Mouse (Mus musculus): ENCODE results near the gene Arl4d.
A peak's percentile ranks its signal among the peaks of the same experiment; 100 is the strongest.

Gene Arl4d

DNA sequence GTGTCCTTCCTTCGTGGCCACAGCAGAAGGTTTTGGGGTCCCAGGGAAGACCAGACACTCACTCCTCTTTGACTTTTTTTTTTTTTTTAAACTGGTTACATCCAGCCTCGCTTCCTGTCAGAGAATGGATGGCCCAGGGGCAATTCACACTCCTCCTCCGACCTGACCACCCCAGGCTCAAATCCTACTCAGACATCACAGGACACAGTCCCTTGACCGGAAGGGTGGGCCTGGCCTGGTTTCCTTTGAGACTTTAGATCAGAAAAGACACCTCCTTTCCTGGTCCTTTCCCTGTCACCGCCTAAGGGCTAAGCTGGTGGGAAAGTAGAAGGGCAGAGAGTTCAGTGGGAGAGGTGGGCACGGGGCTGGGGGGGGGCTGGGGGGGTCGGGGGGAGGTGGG lies 14.6 kb downstream of the Arl4d start:
- DNase-seq: no peak

DNA sequence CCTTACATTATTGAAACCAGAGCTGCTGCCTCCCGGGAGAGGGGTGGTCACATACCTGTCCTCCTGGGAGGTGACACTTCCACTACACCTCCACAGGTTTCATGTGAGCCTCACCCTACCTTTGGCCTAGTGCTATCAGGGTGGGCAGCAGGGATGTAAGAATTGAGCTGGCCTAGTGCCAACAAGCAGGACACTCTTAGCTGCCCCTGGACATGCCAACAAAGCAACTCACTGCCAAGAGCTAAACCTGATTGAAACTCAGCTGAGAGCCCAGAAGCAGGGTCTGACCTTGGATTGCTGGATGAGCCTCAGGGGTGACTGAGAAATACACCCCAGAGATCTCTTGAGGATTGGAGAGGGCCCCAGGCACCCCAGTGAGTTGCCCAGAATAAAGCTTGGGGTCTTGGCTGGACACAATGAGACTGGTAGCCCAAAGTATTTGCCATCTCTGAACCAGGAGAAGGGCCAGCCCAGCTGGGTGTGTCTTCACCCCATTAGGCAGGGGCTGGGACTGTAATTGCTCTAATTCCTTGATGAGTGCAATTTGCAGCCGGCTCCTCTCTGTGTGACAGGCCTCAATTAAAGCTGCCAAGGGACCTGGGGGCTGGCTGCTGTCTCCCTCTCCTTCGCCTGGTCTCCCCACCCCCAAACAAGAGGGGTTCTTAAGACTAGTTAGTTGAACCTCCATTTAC lies 15.4 kb downstream of the Arl4d start:
- DNase-seq: no peak

DNA sequence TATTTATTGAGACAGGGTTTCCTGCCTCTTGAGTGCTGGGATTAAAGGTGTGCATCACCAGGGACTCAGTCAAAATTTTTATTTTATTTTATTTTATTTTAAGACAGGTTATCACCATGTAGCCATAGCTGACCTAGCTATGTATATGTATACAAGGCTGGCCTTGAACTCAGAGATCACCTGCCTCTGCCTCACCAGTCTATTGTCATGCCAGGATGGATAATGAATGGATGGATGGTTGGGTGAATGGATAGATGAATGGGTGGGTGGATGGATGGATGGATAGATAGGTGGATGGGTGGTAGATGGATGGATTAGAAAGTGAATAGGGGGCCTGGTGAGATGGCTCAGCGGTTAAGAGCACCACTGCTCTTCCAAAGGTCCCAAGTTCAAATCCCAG lies 16.6 kb downstream of the Arl4d start:
- no peak for DNase-seq

DNA sequence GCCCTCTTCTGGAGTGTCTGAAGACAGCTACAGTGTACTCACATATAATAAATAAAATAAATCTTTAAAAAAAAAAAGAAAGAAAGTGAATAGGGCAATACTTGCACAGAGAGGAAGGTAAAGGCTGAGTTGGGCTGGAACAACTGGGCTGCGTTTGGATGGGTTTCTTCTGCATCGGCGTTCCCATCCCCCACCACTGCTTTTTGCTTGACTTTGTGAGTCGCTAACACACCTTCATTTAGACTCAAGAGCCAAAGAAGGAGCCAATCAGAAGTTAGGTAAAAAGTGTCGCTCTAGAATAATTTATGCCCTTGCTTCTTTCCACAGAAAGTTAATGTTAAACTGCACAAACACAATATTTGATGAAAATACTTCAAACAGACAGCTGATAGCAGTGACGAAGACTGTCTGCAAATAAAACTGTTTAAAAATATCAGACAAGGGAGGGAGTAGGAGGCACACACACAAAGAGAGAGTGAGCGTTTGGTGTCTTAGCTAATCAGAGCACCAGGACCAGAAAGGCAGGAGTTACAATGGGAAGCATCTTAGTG lies 17.1 kb downstream of the Arl4d start:
- DNase-seq: no peak

DNA sequence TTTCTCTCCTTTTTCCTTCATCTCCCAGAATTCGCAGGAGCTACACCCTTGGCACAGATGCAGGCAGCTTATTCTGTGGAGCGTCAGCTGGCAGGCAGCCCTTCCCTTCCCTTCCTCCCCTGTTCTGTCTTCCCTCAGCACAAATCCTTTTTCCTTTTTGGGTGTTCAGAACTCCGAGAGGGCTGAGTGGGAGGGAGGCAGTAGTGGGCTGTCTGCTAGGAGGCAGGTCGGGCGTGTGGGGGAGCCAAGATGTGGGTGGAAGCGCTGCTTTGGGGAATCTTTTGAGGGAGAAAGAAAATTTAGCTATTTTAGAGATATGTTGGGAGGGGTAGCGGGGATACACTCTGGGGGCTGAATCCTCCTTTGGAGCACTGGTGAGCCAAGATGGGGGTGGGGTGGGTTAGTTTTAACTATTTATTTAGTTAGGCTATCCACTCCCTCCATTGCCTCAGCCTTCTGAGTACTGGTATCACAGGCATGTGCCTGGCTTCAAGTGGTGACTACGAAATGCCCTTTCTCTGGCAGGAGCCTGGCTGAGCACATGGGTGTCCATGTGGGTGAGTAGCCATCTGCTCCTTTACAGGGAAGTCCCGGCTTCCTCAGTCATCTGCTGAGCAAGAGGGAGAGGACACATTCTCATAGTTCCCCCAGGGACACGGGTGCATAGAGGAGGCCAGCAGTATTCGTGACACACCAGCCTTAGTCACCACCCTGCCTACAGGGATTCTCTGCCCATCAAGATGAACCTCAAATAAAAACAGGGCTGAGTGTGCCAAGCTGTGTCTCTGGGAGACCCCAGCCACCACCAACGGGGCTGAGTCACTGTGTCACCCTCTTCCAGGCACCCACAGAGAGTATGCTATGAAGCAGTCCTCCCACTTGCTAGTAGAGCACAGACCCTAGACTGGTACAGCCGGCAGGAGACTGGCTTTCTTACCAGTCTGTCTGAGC lies 22.3 kb downstream of the Arl4d start:
- no peak for DNase-seq

DNA sequence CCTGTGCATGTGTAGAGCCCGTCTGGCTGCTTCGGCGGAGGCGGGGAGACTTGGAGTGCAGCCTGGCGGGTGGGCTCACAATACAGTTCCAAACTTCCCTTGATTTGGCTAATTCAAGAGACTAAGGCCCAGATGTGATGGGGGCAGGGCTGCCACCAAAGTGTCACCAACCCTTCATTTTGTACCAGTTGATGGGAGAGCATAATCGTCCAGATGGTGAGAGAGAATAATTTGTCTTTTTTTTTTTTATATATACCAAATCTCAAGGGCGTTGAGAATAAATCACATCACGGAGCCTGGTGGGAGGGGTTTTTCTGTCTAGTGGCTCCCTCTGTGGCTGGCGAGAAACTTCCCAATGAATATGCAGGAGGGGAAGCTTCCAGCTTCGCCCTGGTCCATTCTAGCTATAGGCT lies 24.4 kb downstream of the Arl4d start:
- DNase-seq: no peak

DNA sequence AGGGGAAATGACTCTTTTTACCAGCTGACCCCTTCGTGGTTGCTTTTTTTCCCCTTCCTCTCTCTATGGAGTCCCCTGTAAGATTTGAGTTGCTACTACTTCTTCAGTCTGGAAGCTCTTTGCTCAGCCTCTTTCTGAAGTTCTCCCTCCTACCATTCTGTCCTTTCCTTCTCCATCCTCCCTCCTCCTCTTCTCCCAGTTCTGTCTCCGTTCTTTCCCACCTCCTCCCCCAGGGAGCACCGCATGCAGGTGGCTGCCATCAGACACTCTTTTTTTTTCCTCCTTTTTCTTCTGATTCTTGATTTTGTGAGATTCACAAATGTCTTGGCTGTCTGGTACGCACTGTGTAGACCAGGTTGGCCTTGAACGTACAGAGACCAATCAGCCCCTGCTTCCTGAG lies 25.0 kb downstream of the Arl4d start:
- DNase-seq: no peak

DNA sequence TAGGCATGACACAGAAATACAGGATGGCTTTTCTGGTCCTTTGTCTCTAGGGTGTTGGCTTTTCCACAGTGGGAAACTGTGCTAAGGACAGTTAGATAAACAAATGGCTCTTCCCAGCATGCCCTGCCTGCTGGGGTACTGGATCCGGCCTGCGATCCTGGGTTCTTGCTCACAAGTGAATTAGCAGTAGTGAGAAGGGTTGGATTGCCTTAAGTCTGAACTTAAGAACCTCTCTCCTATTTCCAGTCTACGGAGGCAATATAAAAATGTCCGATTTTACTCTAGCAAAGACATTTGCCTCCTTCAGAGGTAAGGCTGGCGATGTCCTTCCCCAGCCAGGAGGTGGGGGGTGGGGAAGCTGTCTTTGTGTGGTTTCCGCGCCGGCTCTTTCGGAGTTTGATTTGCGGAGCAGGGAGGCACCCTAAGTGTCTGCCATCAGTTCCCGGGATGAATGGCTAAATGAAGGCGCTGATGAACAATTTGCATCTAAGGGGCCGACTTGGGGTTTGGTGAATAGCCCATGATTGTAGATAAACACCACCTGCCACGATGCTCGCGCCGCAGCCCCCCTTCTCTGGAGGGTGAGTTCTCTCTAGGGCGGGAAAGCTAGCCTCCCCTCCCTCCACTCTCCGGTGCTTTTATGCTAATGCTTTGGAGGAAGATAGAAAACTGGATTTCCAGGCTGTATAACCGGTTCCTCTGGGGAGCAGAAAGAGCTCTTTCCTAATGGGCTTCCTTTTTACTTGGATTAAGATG lies 30.7 kb downstream of the Arl4d start:
- peak in 1 of 2 experiments; percentile 17 for DNase-seq

DNA sequence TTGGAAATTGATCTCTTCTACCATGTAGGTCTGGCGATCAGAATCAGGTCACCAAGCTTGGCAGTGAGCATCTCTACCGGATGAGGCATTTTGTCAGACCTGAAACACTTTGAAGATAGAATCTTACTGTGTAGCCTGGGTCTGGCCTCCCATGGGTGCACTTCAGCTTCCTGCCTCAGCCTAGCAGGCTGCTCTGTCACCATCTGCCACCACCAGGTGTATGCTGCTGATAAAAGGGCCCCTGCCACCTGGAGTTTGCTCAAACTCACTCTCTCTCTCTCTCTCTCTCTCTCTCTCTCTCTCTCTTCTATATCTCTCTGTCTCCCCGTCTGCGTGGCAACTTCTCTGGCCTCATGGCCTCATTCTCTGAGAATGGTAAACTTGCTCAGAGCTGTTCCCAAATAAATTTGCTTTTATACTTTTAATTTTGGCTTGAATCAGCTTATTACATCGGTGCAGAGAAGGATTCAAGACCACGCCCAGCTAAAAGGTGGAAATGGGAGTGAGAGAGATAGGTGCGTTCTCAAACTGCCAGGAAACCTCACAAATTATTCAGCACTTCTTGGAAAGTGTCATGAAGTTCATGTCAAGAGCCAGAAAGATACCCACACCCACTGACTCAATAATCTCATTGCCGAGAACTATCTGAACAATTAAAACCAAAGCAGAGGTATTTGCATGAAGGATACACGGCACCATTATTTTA lies 32.0 kb downstream of the Arl4d start:
- DNase-seq: peak; percentile 61 to 75

DNA sequence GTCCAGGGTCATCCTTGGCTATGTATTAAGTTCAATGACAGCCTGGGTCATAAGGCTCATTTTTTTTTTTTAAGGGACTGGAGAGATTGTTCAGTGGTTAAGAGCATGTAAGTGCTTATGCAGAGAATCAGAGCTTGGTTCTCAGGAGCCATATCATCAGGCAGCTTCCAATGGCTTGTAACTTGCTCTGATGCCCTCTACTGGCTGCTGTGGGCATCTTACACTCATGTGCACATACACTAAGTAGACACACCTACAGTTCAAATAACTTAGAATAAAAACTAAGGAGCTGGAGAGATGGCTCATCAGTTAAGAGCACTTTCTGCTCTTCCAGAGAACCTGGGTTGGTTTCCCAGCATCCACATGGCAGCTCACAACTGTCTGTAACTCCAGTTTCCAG lies 32.8 kb downstream of the Arl4d start:
- no peak for DNase-seq

DNA sequence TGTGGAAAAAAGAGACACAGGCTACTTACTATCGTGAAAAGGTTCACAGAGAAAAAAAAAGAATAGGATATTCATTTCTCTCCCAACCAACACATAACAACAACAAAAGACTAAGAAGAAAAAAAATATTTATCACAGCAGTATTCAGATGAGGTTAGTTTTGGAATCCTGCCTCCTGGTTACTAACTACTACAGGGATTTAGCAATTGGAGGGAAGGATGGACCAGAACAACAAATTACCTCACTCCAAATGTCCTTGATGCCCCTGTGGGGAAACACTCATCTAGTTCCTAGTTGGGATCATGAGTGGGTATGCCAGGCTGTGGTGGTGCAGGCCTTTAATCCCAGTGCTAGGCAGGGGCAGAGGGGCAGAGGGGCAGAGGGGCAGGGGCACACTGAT lies 34.2 kb downstream of the Arl4d start:
- DNase-seq: no peak

DNA sequence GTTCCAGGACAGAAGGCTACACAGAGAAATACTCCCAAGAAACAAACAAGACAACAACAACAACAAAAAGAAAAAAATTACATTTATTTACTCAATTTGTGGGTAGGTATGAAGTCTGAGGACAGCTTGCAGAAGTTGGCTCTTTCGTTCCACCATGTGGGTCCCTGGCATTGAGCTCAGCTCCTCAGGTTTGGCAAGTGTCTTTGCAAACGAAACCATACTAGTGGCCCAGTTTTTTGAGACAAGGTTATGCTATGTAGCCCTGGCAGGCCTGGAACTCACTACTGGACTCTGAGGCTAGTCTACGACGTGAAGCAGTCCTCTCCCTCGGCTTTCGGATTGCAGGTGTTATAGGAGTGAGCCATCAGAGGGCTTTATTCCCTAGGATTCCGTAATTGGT lies 34.6 kb downstream of the Arl4d start:
- no peak for DNase-seq

DNA sequence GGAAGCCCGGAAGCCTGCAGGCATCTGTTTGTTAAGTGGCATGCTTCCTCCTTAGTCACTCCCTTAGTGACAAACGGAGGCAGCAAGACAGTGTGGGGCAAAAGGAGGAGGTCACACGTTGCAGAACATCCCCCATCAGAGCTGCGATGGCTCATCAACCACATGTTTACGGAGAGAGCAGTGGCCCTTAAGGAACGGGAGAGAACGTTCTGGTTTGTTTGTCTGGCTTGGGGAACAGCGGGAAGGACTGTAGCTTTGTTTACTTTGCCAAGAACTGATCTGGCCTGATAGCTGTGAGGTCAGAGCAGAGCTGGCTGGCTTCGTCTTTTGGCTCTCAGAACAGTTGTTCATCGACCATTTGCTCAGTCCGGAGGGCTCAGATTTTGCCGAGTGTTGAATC lies 35.1 kb downstream of the Arl4d start:
- DNase-seq: no peak

DNA sequence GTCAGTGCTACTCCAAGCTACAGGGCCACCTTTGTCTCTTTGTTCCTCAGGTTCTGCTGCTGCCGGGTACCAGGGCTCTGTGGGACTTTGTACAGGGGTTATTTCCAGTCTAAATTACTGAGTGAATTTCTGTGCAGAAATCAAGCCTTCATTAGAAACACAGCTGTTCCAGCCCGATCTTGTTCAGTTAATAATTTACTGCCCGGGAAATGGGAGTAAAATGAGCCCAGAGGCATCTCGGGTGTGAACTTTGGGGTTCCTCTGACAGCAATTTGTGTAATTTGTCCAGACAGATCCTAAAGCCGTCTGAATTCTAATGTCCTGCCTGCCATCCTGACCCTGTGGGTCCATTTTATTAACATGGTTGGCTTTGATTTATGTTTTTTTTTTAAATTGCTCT lies 38.7 kb downstream of the Arl4d start:
- no peak for DNase-seq

DNA sequence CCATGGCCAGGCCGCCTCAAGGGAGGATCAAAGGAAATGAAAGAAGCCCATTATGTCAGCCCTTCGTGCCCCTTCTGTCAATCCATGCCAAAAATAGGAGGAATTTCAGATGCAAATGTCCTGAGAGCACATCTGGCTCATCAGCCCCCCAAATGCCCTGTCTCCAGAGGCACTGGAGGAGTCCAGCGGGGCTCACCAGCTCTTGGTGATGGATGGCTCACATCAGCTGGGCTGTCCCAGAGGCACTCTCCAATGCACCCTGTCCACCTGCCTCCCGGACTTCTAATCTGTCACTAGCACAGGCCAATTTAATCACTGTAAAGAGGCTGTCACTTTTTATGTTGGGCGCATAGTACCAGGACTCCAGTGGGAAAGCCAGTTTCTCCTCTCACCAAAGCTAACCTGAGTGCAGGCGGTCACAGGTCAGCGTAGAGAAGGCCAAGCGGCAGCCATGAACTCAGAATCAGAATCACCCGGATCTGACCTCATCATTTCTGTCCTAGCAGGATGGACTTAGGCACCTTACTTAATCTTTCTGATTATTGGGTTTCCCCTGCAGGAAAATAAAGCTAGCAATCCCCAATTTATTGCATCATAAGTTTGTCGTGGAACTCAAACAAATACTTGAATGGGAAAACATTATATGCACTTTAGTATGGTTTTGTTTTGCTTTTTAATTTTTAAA lies 41.6 kb downstream of the Arl4d start:
- DNase-seq: no peak

DNA sequence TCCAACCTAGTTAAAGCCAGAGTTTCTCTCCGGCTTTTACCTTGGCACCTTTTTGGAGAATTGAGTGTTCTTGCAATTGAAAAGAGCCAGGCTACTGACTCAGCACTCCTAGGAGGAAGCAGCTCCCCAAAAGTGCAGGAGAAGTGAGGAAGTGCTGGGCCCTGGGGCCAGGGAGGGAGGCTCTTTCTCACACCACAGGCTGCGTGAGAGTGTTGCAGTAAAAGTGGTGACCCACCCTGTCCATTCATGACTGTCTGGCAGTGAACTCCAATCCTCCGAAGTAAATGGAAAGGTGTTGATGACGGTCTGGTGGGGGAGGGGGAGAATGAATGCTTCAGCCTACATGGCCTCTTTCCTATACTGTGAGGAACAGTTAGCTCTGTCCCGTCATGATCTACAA lies 43.1 kb downstream of the Arl4d start:
- no peak for DNase-seq

DNA sequence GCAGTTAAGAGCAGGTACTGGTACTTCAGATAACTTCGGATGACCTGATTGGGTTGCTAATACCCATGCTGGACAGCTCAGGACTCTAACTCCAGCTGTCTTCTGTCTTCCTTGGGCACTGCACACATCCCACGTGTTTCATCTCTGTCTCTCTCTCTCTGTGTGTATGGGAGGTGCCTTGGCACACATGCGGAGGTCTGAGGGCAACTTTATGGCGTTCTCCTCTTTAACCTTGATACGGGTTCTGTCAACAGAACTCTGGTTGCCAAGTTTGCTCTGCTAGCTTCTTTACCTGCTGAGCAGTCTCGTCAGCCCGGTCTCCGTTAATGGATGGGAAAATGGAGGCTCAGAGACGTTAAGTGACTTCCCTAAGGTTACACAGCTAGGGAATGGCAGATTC lies 47.5 kb downstream of the Arl4d start:
- DNase-seq: no peak

DNA sequence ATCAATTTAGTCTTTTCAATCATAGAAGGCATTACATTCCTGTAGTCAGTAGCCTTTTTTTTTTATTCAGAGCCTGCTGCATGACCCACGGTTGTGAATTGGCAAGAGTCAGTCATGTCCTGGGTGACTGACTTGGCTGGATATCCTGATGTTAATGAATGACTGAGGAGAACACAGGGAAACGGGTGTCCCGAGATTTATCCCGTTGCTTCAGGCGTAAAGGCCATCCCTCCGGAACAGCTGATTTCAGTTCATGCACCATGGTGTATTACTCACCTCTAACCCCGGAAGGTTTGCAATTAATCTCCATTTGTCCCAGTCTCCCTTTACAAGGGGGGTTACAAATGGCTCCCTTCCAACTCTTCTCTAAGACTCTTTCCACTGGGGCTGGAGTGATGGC lies 48.7 kb downstream of the Arl4d start:
- no peak for DNase-seq
